Mouse (Mus musculus): Measurements from ENCODE around the gene Cdc42bpb.

- no peak for TF ChIP-seq POLR2A (IDR thresholded peaks at IDR 0.05; ENCODE audit: borderline replicate concordance, extremely low read depth, insufficient read depth, insufficient read length, poor library complexity, severe bottlenecking)
- TF ChIP-seq CTCF (IDR thresholded peaks at IDR 0.05; ENCODE audit: borderline replicate concordance, extremely low read depth, insufficient read depth, insufficient read length), result no peak
Observed at GRCm38 (mm10) chr12:111406622-111407021, 29.1 kb upstream of the Cdc42bpb start, which contains the start of gene Lbhd2.

Data from brain, embryonic 14.5 days (tissue).